Mouse (Mus musculus): Measurements from ENCODE around the gene Pnpla6. TPM values are rescaled to one million over a fixed set of nuclear protein-coding genes. Genes with fewer than 3 reads are reported as not detected.
"Not testable (repeated sequence)": the region's sequence is repeated elsewhere in the genome, so short reads cannot be mapped to it uniquely, and the experiment has no call there.

Pnpla6 gene
- total RNA-seq, 1 experiment from 2014 or later: 31.3 TPM

GRCm38 (mm10) chr8:3556114-3556513, 40.9 kb downstream of the Pnpla6 start:
- peak; percentile 71 for ATAC-seq (replicated peaks; ENCODE audit: insufficient number of reproducible peaks, low FRiP score, low TSS enrichment, poor library complexity, severe bottlenecking)

DNA sequence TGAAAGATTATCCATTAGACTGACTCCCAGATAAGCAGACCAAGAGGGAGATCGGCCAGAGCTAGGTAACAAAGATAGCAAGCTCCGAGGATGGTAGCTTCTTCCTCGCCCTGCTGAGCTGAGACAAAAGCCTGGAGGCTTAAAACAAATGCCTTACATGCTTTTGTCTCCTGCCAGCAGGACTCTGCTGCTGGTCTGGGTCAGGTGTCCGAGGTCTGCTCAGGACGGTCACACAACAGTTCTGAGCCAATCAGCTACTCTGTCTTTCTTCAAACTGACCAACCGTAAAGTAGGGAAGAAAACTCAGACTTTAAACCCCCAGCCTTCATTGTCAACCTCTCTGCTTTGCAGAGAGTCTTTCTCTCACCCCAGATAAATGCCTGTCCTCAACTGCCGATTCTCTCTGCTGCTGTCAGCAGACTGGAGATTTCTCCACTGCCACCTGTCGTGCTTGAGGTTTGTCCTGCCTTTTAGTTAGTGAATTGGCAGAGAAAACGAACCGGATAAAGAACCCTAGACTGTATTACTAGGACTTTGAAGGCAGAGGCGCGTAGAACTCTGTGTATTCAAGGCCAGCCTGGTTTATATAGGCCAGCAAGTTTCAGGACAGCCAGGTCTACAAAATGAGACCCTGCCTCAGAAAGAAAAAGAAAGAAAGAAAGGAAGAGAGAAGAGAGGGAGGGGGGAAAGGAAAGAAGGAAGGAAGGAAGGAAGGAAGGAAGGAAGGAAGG, 52.6 kb downstream of the Pnpla6 start, which contains the start of gene C330021F23Rik:
Gene C330021F23Rik (plus strand): TSS at position 350 of the 731 bp plus-strand sequence.
- ATAC-seq (replicated peaks; ENCODE audit: insufficient number of reproducible peaks, low FRiP score, low TSS enrichment, poor library complexity, severe bottlenecking): no peak

DNA sequence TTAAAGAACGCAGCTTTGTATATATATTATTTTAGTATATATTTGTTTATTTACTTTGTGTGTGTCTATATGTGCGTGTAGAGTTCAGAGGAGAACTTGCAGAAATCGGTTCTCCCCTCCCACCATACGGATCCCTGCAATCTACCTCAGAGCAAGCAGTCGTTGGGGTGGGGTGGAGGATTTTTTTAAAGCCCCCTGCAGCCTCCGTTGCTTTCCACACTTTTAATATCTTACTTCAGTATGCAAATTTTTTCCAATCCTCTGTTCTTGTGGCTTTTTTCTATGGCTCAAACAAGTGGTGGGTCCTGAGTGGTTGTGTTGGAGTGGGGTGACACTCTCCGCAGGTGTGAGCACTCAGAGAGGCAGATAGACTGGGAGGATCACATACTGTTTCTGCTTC, 53.2 kb downstream of the Pnpla6 start:
- no peak for ATAC-seq (replicated peaks; ENCODE audit: insufficient number of reproducible peaks, low FRiP score, low TSS enrichment, poor library complexity, severe bottlenecking)

GRCm38 (mm10) chr8:3569784-3570183, 54.6 kb downstream of the Pnpla6 start:
- no peak for ATAC-seq (replicated peaks; ENCODE audit: insufficient number of reproducible peaks, low FRiP score, low TSS enrichment, poor library complexity, severe bottlenecking)

GRCm38 (mm10) chr8:3574546-3574945, 59.4 kb downstream of the Pnpla6 start:
- no peak for ATAC-seq (replicated peaks; ENCODE audit: insufficient number of reproducible peaks, low FRiP score, low TSS enrichment, poor library complexity, severe bottlenecking)

- ATAC-seq (replicated peaks; ENCODE audit: insufficient number of reproducible peaks, low FRiP score, low TSS enrichment, poor library complexity, severe bottlenecking): no peak
Measured at GRCm38 (mm10) chr8:3576211-3576960, 61.2 kb downstream of the Pnpla6 start.

GRCm38 (mm10) chr8:3579390-3580364, 64.5 kb downstream of the Pnpla6 start:
- no peak for ATAC-seq (replicated peaks; ENCODE audit: insufficient number of reproducible peaks, low FRiP score, low TSS enrichment, poor library complexity, severe bottlenecking)

GRCm38 (mm10) chr8:3581961-3582360, 66.8 kb downstream of the Pnpla6 start:
- not testable (repeated sequence) for ATAC-seq (replicated peaks; ENCODE audit: insufficient number of reproducible peaks, low FRiP score, low TSS enrichment, poor library complexity, severe bottlenecking)

DNA sequence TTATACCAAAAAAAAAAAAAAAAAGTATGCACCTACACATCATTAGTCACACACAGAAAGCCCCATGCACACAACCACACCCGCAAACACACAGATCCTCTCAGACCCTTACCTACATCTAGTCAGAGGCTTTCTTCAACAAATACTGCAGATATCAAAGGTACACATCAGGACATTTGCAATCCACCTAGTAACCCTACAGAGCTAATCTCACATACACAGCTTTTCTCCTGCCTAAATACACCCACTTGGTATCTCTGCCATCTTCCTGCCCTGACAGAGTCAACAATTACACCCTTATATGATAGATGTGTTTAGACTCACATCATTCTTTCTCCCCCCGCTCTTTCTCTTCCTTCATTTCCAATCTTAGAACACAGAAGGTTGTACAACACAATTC, 71.3 kb downstream of the Pnpla6 start:
- ATAC-seq (replicated peaks; ENCODE audit: insufficient number of reproducible peaks, low FRiP score, low TSS enrichment, poor library complexity, severe bottlenecking): no peak

- ATAC-seq (replicated peaks; ENCODE audit: insufficient number of reproducible peaks, low FRiP score, low TSS enrichment, poor library complexity, severe bottlenecking): no peak
Measured at GRCm38 (mm10) chr8:3586993-3587390, 71.8 kb downstream of the Pnpla6 start, which contains the start of gene Camsap3. TSS of gene Camsap3 (plus strand) at chr8:3587293.

DNA sequence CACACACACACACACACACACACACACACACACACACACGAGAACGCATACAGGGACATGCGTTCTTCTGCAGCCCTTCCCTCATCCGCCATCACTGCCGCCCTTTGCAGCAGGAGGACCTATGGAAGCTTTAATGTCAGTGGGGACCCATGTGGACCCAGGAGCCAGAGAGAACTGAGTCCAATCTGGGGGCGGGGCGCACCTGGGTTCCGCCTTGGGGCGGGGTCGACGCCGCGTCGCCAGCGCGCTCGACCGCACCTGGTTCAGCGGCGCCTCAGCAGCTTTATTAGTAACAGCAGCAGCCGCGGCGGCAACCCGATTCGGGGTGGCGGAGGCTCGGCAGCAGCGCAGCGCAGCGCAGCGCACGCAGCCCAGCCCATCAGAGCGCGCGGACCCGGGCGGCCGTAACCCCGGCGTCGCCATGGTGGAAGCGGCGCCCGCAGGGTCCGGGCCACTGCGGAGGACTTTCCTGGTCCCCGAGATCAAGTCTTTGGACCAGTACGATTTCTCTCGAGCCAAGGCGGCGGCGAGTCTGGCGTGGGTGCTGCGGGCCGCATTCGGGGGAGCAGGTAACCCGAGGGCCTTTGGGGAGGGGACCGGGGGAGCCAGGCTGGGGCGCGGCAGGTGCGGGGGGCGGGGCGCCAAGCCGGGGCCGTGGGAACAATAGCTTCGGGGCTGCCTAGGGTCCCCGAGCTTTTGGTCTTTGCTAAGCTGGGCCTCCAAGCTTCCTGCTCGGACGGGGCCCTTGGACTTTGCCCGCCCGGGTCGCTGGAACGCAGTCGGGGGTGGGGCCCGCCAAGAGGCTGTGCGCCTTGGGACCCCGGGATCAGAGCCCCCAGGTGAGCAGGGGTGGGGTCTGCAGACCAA, 72.4 kb downstream of the Pnpla6 start:
- no peak for ATAC-seq (replicated peaks; ENCODE audit: insufficient number of reproducible peaks, low FRiP score, low TSS enrichment, poor library complexity, severe bottlenecking)

- no peak for ATAC-seq (replicated peaks; ENCODE audit: insufficient number of reproducible peaks, low FRiP score, low TSS enrichment, poor library complexity, severe bottlenecking)
Measured at GRCm38 (mm10) chr8:3588258-3588633, 73.1 kb downstream of the Pnpla6 start.

DNA sequence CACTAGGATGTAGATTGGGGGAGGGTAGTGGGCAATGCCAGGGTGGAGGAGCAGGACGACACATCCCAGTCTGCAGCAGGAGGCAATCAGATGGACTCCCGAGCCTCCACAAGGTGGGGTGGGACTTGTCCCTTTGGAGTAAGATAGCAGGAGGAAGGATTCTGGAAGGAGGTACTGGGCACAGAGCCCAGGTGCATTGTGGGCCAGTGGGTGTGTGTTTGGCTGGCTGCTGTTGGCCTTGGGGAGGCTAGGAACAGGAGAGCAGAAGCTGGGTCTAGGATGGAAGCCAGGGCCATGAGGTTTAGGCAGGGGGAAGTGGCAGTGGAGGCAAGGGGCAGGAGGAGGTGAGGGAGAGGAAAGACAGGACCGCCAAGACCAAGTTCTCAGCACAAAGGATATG, 78.3 kb downstream of the Pnpla6 start:
- no peak for ATAC-seq (replicated peaks; ENCODE audit: insufficient number of reproducible peaks, low FRiP score, low TSS enrichment, poor library complexity, severe bottlenecking)

Other genes starting within 250 kb of the Pnpla6 start
- 11.7 to 14.2 TPM (median 12.6 TPM) in 3 replicates for gene Insr, start 235.8 kb upstream of the Pnpla6 start, total RNA-seq (2017)
- gene A430078G23Rik, start 162.0 kb upstream of the Pnpla6 start, total RNA-seq (2017): 62.9 to 119 TPM (median 81.1 TPM) in 3 replicates
- 44.8 to 134 TPM (median 53.5 TPM) in 3 replicates for gene Arhgef18, start 122.4 kb upstream of the Pnpla6 start, total RNA-seq (2017)
- 1.7 to 2.1 TPM in 2 of 3 replicates, not detected in the other for gene Pex11g, start 47.7 kb upstream of the Pnpla6 start, total RNA-seq (2017)
- gene Tex45, start 44.5 kb upstream of the Pnpla6 start, total RNA-seq (2017): 0.29 TPM in 1 of 3 replicates, not detected in the others
- gene Zfp358, start 22.2 kb upstream of the Pnpla6 start, total RNA-seq (2017): 1.6 to 2.7 TPM (median 2.0 TPM) in 3 replicates
- 46.3 to 51.3 TPM (median 48.3 TPM) in 3 replicates for gene Mcoln1, start 14.9 kb upstream of the Pnpla6 start, total RNA-seq (2017)
- gene C330021F23Rik, start 52.6 kb downstream of the Pnpla6 start, total RNA-seq (2017): 2.3 TPM in 1 of 3 replicates, not detected in the others
- gene Camsap3, start 71.9 kb downstream of the Pnpla6 start, total RNA-seq (2017): not detected in 3 replicates
- 62.7 to 73.3 TPM (median 67.6 TPM) in 3 replicates for gene Xab2, start 105.9 kb downstream of the Pnpla6 start, total RNA-seq (2017)
- 127 to 142 TPM (median 131 TPM) in 3 replicates for gene Pet100, start 106.2 kb downstream of the Pnpla6 start, total RNA-seq (2017)
- gene Pcp2, start 110.2 kb downstream of the Pnpla6 start, total RNA-seq (2017): 0.67 to 0.96 TPM in 2 of 3 replicates, not detected in the other
- 132 to 212 TPM (median 174 TPM) in 3 replicates for gene Stxbp2, start 115.6 kb downstream of the Pnpla6 start, total RNA-seq (2017)
- gene Retn, start 140.4 kb downstream of the Pnpla6 start, total RNA-seq (2017): not detected in 3 replicates
- gene Mcemp1, start 150.4 kb downstream of the Pnpla6 start, total RNA-seq (2017): 40.4 to 71.1 TPM (median 68.4 TPM) in 3 replicates
- 4.3 to 4.9 TPM in 2 of 3 replicates, not detected in the other for gene Fcor, start 157.0 kb downstream of the Pnpla6 start, total RNA-seq (2017)
- 24.4 to 30.4 TPM (median 24.6 TPM) in 3 replicates for gene Trappc5, start 160.9 kb downstream of the Pnpla6 start, total RNA-seq (2017)
- gene Fcer2a, start 178.8 kb downstream of the Pnpla6 start, total RNA-seq (2017): 11.4 to 16.0 TPM (median 11.7 TPM) in 3 replicates
- 1.2 to 1.5 TPM in 2 of 3 replicates, not detected in the other for gene Clec4g, start 205.3 kb downstream of the Pnpla6 start, total RNA-seq (2017)
- gene Cd209a, start 233.6 kb downstream of the Pnpla6 start, total RNA-seq (2017): 12.6 to 30.8 TPM (median 30.4 TPM) in 3 replicates

All from monocyte, adult 5-6 weeks (primary cell).